Mouse (Mus musculus): Measurements from ENCODE around the gene Fut1.

- no peak for TF ChIP-seq CTCF (IDR thresholded peaks at IDR 0.05; ENCODE audit: extremely low read depth, insufficient read depth, low read length)
- TF ChIP-seq POLR2A (IDR thresholded peaks at IDR 0.05; ENCODE audit: extremely low read depth, insufficient read depth, low read length) = no peak
Measured at GRCm38 (mm10) chr7:45641391-45642040, 24.4 kb downstream of the Fut1 start.
